Mouse (Mus musculus) ovary, postnatal 36 days (tissue): ENCODE data around the gene Usp24.
A peak's percentile ranks its signal among the peaks of the same experiment; 100 is the strongest.

Experiments
- DNase-seq: peaks from one replicate; pipeline ENCODE4 v3.0.0; 2022; ENCODE audit warnings: low spot score, mixed read lengths

The Usp24 gene

GRCm38 (mm10) chr4:106429106-106429505, 113.1 kb downstream of the Usp24 start:
- DNase-seq: no peak

GRCm38 (mm10) chr4:106430431-106430830, 114.4 kb downstream of the Usp24 start:
- no peak for DNase-seq

GRCm38 (mm10) chr4:106435426-106435825, 119.4 kb downstream of the Usp24 start:
- DNase-seq: no peak

DNA sequence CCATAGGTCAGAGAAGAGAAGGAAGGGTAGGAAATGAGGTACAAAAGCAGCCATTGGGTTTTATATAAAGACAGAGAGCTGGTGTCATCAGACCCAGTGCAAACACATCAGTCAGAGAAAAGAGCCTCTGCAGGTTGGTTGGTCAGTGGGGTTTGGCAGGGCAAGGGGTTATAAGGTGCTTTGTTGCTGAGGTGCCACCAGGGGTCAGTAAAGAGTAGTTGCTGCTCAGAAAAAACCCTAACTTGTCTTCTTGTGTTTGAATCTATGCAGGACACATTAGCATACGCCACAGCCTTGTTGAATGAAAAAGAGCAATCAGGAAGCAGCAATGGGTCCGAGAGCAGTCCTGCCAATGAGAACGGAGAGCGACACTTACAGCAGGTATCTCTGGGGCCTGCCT, 120.5 kb downstream of the Usp24 start:
- DNase-seq: no peak

DNA sequence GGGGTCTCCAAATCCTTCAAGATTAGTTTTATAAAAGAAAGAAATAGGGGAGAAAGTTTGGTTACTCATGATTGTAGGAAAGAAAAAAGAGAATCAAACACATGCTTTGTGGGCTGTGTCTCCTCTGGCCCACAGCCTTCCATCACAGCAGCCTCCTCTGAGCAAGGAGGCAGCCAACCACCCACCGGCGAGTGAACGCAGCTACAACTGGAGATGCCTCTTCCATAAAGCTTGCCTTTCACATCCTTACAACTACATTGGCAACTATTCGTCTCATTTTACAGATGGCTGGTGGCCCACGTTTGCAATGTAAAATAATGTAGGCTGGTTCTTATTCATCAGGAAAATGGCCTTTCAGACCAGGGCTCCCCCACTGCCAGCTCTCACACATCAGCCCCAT, 121.2 kb downstream of the Usp24 start:
- DNase-seq: no peak

DNA sequence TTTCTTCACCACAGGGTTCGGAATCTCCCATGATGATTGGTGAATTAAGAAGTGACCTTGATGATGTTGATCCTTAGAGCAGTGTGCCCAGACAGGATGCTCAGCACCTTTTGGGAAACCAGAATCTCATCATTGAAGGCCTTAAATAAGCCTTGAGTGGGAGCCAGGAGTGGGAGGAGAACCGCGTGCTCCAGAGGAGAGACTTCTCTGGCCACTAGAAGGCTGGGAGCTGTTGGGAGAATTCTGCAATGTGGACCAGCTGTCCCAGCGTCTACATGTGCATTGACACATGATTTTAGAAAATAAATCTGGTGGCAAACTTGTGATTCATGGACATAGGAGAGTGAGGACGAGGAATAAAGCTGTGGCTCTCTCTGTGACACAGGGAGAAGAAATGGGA, 122.8 kb downstream of the Usp24 start:
- DNase-seq: no peak

DNA sequence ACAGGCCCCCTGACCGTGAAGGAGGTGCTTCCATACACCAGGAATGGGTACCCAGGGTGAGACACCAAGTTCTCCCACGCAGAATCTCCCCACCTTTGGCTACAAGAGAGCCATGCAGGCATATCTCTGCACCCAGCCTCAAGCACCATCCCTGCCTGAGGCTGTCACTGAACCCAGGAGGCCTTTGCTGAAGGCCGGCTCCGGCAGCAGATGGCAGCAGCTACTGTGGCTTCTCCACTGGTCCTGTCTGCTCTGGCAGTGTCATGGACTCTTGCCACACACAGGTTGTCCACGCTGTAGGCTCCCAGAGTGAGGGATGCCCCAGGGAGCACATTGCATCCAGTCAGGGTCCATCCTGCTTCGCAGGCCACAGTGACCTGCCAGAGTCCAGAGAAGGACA, 127.2 kb downstream of the Usp24 start:
- DNase-seq: no peak

DNA sequence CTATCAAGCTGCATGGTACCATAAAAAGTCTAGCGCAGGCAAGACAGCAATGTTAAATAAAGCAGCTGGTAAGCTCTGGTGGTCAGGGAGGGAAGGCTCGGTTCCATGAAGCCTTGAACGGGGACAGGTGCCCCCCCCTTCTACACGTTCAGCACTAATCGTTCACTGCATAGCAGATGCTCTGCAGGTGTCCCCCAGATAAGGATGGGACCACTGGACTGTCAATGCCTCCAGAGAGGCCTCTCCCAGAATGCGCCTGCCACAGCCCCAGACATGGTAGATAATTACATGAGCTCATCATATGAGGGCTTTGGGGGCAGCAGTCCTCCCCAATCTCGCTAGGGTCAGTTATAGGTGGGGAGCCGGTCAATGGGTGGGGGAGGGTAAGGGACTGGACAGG, 133.3 kb downstream of the Usp24 start:
- DNase-seq: no peak

DNA sequence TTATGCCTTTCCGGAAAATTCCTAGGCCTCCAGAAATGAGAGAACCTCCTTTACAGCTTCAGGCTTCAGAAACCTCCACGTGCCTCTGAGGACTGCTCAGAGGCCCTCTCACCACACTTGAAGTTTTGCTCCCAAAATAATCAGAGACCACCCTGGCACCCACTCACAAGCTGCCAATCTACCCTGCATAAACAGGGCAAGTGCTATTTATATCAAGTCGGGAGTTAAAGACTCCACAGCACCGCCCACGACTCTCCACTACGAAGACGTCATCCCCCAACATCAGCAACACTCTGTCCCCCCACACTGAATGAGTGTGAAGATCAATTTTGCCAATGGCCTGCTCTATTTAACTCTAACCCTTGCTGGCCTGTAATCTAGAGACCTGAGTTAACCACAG, 136.4 kb downstream of the Usp24 start:
- no peak for DNase-seq

DNA sequence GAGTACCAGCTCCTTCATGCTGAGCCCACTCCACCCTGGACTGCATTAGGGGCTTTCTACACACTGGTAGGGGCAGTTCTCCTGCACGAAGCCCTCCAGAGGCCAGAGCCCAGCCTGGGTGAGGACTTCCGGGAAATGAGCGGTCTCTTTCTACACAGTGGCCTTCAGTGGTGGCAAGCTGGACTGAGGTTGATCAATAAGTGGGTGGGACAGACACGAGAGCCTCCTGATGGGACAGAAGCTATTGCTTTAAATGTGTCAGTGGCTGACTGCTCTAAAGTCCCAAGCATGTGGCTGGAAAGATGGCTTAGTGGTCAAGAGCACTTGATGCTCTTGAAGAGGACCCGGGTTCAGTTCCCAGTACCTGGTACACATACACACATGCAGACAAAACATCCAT, 137.1 kb downstream of the Usp24 start:
- DNase-seq: no peak

DNA sequence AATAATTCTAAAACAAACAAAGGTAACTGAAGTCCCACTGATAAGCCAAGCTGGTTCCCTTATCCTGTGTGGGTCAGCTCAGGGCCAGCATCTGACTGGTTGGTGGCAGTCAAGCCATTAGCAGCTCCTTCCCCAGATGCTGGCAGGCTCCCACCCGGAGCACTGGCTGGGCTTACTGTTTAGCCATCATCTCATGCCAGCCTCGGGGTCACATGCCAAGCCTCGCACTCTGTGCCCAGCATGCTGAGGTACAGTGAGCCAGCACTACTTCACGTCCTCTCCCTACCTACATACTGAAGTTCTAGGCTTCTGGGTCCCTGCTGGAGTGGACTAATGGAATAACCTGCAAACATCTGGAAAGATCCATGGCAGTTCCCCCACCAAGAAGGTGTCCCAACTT, 137.5 kb downstream of the Usp24 start:
- no peak for DNase-seq

DNA sequence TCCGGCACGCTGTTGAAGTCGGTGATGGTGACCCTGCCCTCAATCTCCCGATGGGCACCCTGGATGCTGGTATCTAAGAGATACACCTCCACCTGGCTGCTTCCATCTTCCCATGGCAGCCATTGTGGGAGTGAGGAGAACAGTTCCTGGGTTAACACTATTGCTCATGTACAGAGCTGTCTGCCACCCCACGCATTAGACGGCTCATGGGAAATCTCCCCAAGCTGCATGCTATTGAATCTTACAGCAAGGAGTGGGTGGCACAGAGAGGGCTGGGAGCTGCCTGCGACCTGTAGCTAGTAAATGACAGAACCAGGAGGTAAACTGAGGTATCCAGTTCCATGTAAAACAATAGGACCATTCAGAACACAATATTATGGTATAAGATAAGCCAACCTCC, 138.5 kb downstream of the Usp24 start:
- no peak for DNase-seq

DNA sequence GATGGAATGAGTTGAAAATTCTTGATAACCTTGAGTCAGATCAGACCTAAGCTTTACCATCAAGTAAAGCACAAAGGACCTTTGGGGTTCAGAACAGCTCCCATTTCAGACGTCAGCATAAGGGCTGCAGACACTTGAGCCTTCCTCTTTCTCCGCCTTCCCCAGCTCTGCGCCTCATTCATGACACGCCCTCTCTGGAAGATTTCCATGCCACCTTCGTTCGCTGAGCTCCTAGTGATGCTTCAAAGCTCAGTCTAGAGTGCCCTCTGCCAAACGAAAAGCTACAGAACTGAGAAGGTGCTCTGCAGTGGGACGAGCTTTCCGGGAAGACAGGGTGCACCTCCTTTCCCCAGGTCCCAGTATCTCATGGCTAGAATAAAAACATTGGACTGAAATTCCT, 146.0 kb downstream of the Usp24 start:
- DNase-seq: no peak

DNA sequence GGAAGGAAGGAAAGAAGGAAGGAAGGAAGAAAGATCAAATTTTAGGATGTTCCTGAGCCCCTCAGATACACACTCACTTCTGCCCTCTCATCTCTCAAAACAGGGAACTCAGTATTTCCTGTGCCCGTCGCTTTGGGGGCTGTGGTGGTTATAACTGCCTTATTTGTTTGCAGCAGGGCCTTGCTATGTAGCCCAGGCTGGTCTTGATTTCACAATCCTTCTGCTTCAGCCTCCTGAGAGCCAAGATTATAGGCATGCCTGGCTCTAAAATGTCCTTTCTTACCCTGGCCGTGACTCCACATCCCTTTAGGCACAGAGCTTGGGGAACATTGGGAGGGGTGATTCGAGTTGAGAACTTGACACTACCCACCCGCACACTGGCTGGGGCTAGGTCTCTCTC, 146.5 kb downstream of the Usp24 start:
- DNase-seq: no peak

DNA sequence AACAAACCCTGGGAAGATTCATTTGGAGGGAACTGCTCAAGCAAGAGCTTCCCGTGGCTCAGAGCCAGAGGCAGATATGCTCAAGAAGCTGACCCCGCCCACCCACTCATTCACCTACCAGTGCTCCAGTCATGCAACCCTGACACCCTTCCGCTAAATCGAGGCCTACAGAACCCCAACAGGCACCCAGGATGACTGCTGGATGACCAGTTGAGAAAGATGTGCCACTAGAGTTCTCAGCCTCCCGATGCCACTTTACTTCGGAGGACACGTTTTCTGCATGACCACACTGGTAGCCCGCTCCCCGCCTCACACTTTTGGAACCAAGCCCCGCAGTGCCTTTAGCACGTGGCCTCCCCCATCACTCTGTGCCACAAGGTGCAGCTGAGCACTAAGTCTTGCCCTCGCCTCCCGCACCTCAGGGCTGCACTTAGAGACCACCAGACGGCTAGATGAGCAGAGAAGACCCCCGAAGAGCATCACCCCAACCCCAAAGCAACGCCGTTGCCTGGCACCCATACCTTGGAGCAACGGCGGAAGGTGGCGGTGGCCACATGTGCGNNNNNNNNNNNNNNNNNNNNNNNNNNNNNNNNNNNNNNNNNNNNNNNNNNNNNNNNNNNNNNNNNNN, 147.3 kb downstream of the Usp24 start:
- no peak for DNase-seq

DNA sequence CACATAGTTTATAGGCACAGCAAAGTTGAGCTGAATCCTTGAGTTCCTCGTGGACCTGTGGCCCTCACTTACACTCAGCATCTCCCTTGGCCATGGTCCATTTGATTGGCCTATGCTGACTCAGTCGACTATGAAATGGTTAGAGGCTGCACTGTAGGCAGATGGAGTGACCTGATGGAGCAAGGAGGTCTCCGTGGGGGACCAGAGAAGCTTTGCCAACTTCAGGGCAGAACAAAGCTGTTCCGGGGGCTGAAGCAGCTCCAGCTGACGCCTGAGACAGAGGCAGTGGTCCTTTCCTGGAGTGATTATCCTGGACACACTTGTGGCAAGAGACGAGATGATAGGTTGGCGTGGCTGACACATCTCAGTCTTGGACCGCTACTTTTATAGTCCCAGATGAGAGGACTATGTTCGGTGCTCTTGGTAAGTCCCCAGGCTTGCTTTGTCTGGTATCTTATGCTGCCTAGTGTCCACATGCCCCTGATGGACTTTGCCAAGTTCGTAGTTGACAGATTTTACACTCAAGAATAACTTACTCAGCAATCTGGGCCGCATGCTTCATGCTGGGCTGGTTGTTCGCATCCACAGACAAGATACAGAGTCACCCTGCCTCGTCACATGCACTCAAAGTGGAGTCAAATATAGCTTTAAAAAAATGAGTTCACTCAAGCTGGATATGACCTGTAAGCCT, 151.6 kb downstream of the Usp24 start:
- DNase-seq: no peak

GRCm38 (mm10) chr4:106470921-106471320, 154.9 kb downstream of the Usp24 start:
- DNase-seq: no peak

DNA sequence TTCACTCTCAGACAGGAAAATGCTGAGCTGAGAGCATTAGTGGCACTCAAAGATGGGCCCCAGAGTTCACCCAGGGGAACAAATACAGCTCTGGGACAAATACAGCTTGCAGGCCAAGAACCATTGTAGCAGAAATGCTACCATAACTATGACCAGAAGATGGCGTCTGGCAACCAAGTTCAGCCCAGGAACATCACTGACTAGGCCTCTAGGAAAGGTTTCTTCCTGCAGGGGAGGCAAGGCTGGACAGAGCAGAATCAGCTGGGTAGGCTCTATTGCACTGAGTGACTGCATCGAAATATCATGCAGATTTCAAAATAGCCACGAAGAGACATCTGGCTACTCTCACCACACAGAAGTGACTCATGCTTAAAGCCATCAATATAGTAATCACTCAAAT, 156.3 kb downstream of the Usp24 start:
- peak; percentile 31 for DNase-seq

DNA sequence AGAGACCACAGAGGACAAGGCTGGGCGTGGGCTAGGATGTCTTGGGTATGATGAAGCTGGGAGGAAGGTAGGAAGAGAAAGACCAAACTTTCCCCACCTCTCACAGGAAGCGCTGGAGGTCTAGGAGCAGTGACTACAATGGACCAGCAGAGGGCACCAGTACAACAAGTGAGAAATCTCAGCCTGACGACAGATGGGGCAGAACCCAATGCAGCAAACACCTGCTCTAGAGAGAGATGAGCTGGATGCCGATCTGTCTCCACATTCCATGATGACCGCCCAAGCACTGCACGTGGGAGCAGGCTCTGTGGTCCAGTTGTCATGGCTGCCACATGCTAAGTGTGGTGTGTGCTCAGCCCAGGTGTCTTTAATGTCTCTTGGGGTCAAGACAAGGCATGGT, 158.2 kb downstream of the Usp24 start:
- peak; percentile 27 for DNase-seq

DNA sequence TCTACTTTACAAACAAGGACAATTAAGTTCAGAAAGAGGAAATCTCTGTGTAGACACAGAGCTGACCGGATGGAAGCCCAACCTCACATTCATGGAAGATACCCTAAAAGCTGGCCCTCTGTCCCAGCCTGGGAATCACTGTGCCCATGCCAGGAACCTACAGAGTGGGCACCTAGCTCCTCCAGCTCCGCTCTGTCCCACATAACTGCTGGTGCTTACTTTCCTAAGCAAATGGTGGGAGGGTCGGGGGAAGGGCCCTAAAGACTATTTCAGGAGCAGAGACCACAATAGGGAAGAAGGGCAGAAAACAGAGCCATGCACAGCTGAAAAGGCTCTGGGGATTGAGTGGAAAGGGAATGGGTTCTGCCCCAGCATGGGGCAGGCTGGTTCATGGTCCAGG, 164.5 kb downstream of the Usp24 start:
- no peak for DNase-seq

- DNase-seq: no peak
These were observed 167.3 kb downstream of the Usp24 start for GRCm38 (mm10) chr4:106483215-106483727.

GRCm38 (mm10) chr4:106483831-106484230, 167.8 kb downstream of the Usp24 start:
- no peak for DNase-seq

- DNase-seq: no peak
These were observed 174.6 kb downstream of the Usp24 start for GRCm38 (mm10) chr4:106490620-106491019.
